Mouse (Mus musculus): ENCODE results near the gene Vegfa. TPM values are rescaled to one million over a fixed set of nuclear protein-coding genes. Genes with fewer than 3 reads are reported as not detected.

Gene Vegfa
- polyA plus RNA-seq, 1 experiment from 2014 or later = 2.1 TPM

DNA sequence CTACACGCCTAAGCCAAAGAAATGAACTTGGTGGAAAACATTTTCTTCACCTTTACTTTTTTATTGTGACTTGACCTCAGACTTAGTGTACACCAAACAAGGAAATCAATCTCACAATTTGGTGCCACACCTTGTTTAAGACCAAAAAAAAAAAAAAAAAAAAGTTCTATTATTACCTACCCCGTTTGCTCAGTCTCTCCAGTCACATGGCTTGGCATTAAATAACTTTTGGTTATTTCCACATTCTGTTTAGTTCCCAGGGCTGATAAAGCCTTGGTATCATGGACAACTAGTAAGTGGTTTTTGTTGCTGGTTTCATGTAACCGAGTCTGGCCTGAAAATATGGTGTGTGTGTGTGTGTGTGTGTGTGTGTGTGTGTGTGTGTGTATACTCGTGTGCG, 12.8 kb upstream of the Vegfa start:
- Histone ChIP-seq H3K27ac (replicated peaks) (no peak overlapping the region), H3K27me3 (replicated peaks; ENCODE audit: low read depth, poor library complexity, severe bottlenecking) (no peaks in the 10 kb centered on the region), H3K36me3 (replicated peaks) (no peaks in the 10 kb centered on the region), H3K9me3 (peaks cover 6% of the 10 kb centered on the region), H3K4me1 (peaks cover 16% of the 10 kb centered on the region), H3K4me3 (no peak overlapping the region)
- DNase-seq (ENCODE audit: low spot score) = no peak
- 90% methylated on average over 5 of the region's 5 CpGs for WGBS

DNA sequence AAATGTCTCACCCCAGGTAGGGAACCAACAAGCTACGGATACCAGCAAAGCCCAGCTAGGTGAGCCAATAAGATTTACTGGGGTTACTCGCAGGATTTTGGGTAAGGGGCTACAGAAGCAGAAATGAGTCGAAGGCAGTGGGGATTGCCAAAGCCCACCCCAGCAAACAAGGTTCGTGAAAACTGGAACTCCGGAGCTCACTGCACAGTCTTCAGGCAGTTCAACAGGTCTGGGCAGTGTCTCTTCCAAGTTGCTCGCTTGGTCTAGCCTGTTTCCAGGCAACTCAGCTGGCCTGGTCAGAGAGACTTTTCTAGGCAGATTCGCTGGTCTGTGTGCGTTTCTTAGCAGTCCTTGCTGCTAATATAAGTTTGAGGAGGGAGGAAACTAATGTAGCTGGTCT, 10.0 kb upstream of the Vegfa start:
- Histone ChIP-seq H3K9me3 (no peaks in the 10 kb centered on the region), H3K27me3 (replicated peaks; ENCODE audit: low read depth, poor library complexity, severe bottlenecking) (0 out of 2 replicates have a peak, but pooled peaks cover 4% of the 10 kb centered on the region), H3K4me3 (no peak overlapping the region), H3K27ac (replicated peaks) (no peak overlapping the region; the same call in 1 of the 2 replicates), H3K36me3 (replicated peaks) (no peaks in the 10 kb centered on the region), H3K4me1 (peaks cover 7% of the 10 kb centered on the region)
- WGBS = 86% methylated on average over 8 of the region's 8 CpGs
- no peak for DNase-seq (ENCODE audit: low spot score)

DNA sequence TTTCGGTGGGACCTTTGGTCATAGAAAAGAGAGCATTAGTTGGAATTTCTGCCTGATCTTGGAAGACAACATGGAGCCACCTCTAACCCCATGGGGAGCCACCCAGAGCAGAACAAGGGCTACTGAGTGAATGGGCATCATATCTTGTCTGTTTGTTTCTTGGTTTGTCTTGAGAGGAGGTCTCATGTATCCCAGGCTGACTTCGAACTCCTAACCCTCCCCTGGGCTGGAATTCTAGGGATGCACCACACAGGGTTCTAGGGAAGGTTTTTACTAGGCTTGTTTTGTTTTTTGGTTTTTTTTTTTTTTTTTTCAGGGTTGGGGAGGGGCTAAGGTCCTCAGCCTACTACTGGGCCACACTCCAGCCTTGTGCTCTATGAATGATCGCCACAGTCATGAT, 9.5 kb upstream of the Vegfa start:
- Histone ChIP-seq H3K4me3 (no peak overlapping the region), H3K27me3 (replicated peaks; ENCODE audit: low read depth, poor library complexity, severe bottlenecking) (0 out of 2 replicates have a peak, but pooled peaks cover 4% of the 10 kb centered on the region), H3K36me3 (replicated peaks) (no peaks in the 10 kb centered on the region), H3K4me1 (peaks cover 7% of the 10 kb centered on the region), H3K27ac (replicated peaks) (no peak overlapping the region), H3K9me3 (no peaks in the 10 kb centered on the region)
- 91% methylated on average over 3 of the region's 3 CpGs for WGBS
- no peak for DNase-seq (ENCODE audit: low spot score)

DNA sequence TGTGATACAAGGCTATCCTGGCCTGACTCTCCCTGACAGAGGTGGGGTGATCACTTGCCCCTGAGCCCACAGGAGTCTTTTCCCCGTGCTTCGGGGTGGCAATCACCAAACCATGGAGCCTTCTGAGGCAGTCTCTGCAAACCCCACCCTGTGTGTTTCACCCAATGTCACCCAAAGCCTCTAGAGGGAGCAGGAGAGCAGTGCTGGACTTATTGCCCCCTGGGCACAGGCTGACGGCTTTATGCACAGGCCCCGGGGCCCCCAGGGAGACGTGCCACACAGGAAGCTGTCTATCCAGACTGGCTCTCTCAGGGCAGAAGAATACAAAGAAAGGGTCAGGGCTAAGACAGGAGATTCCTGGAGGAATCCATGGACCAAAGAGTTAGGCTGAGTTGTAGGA, 9.1 kb upstream of the Vegfa start:
- no peak overlapping the region for H3K4me3 ChIP-seq
- 0 out of 2 replicates have a peak, but pooled peaks cover 4% of the 10 kb centered on the region for H3K27me3 ChIP-seq (replicated peaks; ENCODE audit: low read depth, poor library complexity, severe bottlenecking)
- H3K4me1 ChIP-seq = peaks cover 7% of the 10 kb centered on the region
- no peaks in the 10 kb centered on the region for H3K36me3 ChIP-seq (replicated peaks)
- 64% methylated on average over 5 of the region's 5 CpGs for WGBS
- H3K9me3 ChIP-seq = no peaks in the 10 kb centered on the region
- DNase-seq (ENCODE audit: low spot score) = peak; percentile 27
- H3K27ac ChIP-seq (replicated peaks) = no peak overlapping the region

DNA sequence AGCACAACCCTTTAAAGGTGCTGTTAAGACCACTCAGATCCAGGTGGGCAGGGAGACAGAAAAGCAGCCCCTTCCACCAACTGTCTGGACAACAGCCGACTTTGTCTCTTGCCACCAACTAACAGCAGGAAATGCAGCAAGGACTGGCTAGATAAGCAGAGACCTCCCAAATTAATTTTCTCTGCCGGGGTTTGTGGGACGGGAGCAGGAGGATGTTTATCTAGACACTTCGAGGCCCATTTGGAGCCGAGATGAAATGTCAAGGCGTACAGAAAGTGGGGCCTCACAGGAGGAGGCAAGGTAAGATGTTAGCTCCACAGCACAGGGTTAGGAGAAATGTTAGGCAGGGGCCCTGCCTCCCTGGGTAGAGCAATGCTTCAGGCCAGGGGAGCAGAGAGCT, 8.4 kb upstream of the Vegfa start:
- DNase-seq (ENCODE audit: low spot score) = no peak
- peak overlapping the region; percentile 30; the same call in 1 of the 2 replicates for H3K27ac ChIP-seq (replicated peaks)
- WGBS = 56% methylated on average over 6 of the region's 6 CpGs

DNA sequence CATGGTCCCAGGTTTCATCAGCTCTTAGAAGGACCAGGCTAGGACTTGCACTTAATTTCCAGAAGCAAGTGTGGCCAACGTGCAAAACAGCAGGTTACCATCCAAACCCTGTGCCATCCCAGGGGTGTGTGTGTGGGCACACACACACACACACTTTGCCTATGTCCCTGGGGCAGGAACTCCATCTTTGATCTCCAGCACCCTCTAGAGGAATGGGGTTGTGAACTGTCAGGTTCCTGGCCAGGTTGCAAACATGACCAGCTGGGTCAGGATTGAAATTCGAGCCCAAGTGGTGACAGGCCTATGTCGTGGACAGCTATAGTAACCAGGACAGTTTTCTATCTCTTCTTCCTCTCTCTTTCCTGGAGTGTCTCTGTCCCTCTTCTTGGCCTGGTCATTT, 6.7 kb upstream of the Vegfa start:
- Histone ChIP-seq H3K27ac (replicated peaks) (no peak overlapping the region), H3K4me1 (peaks cover 11% of the 10 kb centered on the region)
- 40% methylated on average over 3 of the region's 3 CpGs for WGBS

More for the DNA sequence above, 8.4 kb upstream of the Vegfa start:
- Histone ChIP-seq H3K4me1 (peaks cover 7% of the 10 kb centered on the region), H3K27me3 (replicated peaks; ENCODE audit: low read depth, poor library complexity, severe bottlenecking) (0 out of 2 replicates have a peak, but pooled peaks cover 6% of the 10 kb centered on the region), H3K9me3 (no peaks in the 10 kb centered on the region), H3K4me3 (no peak overlapping the region), H3K36me3 (replicated peaks) (no peaks in the 10 kb centered on the region)

DNA sequence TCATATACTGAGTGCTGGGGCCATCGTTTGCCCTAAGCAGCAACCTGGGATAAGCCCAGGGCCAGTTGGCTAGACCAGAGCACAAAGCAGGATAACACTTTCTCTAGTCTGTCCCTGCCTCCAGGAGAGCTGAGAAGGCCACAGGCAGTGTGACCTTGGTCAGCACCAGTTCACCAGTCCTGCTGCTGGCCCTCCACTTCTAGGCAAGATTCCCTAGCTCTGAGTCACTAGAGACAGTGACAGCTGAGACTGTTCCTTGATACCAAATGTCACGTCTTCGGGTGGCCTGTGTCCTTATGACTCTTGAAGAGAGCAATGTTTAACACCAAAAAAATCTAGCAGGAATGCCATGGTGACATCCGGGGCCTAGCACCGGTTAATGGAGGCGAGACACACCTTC, 4.2 kb upstream of the Vegfa start:
- DNase-seq (ENCODE audit: low spot score) = no peak
- 90% methylated on average over 6 of the region's 6 CpGs for WGBS
- Histone ChIP-seq H3K9me3 (no peaks in the 10 kb centered on the region), H3K36me3 (replicated peaks) (no peaks in the 10 kb centered on the region), H3K27me3 (replicated peaks; ENCODE audit: low read depth, poor library complexity, severe bottlenecking) (peaks cover 30% of the 10 kb centered on the region), H3K27ac (replicated peaks) (no peak overlapping the region), H3K4me1 (peaks cover 29% of the 10 kb centered on the region), H3K4me3 (no peak overlapping the region)

More for the DNA sequence above, 6.7 kb upstream of the Vegfa start:
- peaks cover 22% of the 10 kb centered on the region; the same call in 1 of the 2 replicates for H3K27me3 ChIP-seq (replicated peaks; ENCODE audit: low read depth, poor library complexity, severe bottlenecking)
- H3K36me3 ChIP-seq (replicated peaks) = no peaks in the 10 kb centered on the region
- no peaks in the 10 kb centered on the region for H3K9me3 ChIP-seq
- no peak overlapping the region for H3K4me3 ChIP-seq
- DNase-seq (ENCODE audit: low spot score) = no peak

DNA sequence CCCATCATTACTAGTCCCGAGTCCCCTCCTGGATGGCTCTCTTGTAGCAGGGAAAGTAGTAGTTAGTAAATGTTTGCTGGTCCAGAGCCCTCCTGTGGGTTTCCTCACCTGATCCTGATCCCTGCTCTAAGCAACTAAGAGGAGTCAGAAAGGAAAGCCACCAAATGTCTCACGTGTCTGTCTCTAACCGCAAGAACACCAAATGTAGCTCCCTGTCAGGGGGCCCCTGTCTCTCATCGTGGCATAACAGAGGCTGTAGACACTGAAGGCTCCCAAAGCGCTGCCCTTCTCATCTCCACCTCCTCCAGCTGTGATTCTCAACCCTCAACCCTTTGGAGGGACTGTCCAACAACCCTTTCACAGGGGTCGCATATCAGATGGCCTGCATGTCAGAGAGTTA, 1.9 kb upstream of the Vegfa start:
- H3K27ac ChIP-seq (replicated peaks) = peak overlapping the region; percentile 48
- peaks cover 30% of the 10 kb centered on the region for H3K27me3 ChIP-seq (replicated peaks; ENCODE audit: low read depth, poor library complexity, severe bottlenecking)
- 64% methylated on average over 6 of the region's 6 CpGs for WGBS
- DNase-seq (ENCODE audit: low spot score) = no peak
- H3K9me3 ChIP-seq = no peaks in the 10 kb centered on the region
- no peaks in the 10 kb centered on the region for H3K36me3 ChIP-seq (replicated peaks)
- H3K4me1 ChIP-seq = peaks cover 33% of the 10 kb centered on the region
- H3K4me3 ChIP-seq = no peak overlapping the region

DNA sequence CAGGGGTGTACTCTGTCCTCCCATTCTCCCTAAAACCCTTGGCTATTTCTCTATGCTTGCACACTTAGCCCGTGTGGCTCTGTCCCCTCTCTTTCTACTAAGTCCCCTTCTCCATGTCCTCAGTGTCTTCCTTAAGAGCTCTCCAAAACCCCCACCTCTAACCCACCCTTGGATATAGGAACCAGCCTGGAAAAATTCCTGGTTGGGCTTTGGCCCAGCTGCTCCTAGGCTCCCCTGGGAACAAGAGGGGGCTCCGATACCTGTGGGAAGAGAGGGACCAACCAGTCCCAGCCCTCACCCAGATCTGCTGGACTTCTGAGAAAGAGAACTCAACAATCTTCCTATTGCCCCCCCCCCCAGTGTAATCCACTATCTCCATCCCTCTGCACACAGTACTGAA, 1.4 kb upstream of the Vegfa start:
- H3K4me1 ChIP-seq = peaks cover 38% of the 10 kb centered on the region
- H3K27ac ChIP-seq (replicated peaks) = peak overlapping the region; percentile 48
- WGBS = 39% methylated on average over 2 of the region's 2 CpGs
- 0 out of 2 replicates have a peak overlapping the region, but pooled peaks have one; percentile 83 for H3K4me3 ChIP-seq
- no peaks in the 10 kb centered on the region for H3K36me3 ChIP-seq (replicated peaks)
- H3K9me3 ChIP-seq = no peaks in the 10 kb centered on the region
- H3K27me3 ChIP-seq (replicated peaks; ENCODE audit: low read depth, poor library complexity, severe bottlenecking) = peaks cover 30% of the 10 kb centered on the region
- DNase-seq (ENCODE audit: low spot score) = no peak

DNA sequence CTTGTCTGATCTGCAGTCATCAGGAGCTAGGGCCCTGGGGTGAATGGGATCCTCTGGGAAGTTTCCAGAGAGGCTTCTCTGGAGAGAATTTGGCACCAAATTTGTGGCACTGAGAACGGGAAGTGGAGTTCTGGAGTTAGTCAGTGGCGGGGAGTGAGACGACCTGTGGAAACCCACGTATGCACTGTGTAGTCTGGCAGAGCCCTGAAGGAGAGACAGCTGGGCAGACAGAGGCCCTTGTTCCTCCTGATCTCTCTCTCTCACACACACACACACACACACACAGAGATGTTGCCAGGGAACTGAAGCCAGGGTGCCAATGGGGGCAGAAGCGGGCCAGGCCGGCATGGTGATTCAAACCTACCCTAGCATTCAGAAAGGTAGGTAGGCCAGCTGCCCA, 953 bp upstream of the Vegfa start:
- Histone ChIP-seq H3K9me3 (no peaks in the 10 kb centered on the region), H3K36me3 (replicated peaks) (0 out of 2 replicates have a peak, but pooled peaks cover under 1% of the 10 kb centered on the region), H3K4me1 (peaks cover 43% of the 10 kb centered on the region), H3K4me3 (peak overlapping the region; percentile 83), H3K27me3 (replicated peaks; ENCODE audit: low read depth, poor library complexity, severe bottlenecking) (peaks cover 26% of the 10 kb centered on the region), H3K27ac (replicated peaks) (peak overlapping the region; percentile 98; the same call in 1 of the 2 replicates)
- 53% methylated on average over 6 of the region's 6 CpGs for WGBS
- DNase-seq (ENCODE audit: low spot score) = no peak

DNA sequence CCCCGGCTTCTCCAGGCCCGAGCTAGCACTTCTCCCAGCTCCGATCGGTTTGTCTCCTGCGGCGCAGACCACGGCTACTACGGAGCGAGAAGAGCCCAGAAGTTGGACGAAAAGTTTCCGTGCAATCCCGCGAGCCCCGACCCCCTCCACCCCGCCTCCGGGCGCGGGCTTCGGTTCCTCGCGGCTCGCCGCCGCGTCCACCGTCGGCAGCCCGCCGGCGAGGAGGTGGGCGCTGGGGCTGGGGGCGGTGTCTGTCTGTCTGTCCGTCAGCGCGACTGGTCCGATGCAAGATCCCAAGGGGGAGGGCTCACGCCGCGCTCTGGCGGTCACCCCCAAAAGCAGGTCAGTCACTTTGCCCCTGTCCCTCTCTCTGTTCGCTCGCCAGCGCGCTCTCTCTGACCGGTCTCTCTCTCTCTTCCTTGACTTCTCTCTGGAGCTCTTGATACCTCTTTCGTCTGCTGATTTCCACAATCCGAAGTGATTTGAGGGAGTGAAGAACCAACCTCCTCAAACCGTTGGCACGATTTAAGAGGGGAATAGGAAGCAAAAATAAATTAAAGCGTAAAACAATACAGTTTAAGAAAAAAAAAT, 453 bp downstream of the Vegfa start:
- WGBS = 0% methylated on average over 50 of the region's 50 CpGs
- H3K36me3 ChIP-seq (replicated peaks) = peaks cover 12% of the 10 kb centered on the region
- no peaks in the 10 kb centered on the region for H3K9me3 ChIP-seq
- peaks cover 26% of the 10 kb centered on the region for H3K27me3 ChIP-seq (replicated peaks; ENCODE audit: low read depth, poor library complexity, severe bottlenecking)
- peaks cover 57% of the 10 kb centered on the region for H3K4me1 ChIP-seq
- H3K27ac ChIP-seq (replicated peaks) = peak overlapping the region; percentile 98
- peak overlapping the region; percentile 83 for H3K4me3 ChIP-seq
- DNase-seq (ENCODE audit: low spot score) = peak; percentile 80

DNA sequence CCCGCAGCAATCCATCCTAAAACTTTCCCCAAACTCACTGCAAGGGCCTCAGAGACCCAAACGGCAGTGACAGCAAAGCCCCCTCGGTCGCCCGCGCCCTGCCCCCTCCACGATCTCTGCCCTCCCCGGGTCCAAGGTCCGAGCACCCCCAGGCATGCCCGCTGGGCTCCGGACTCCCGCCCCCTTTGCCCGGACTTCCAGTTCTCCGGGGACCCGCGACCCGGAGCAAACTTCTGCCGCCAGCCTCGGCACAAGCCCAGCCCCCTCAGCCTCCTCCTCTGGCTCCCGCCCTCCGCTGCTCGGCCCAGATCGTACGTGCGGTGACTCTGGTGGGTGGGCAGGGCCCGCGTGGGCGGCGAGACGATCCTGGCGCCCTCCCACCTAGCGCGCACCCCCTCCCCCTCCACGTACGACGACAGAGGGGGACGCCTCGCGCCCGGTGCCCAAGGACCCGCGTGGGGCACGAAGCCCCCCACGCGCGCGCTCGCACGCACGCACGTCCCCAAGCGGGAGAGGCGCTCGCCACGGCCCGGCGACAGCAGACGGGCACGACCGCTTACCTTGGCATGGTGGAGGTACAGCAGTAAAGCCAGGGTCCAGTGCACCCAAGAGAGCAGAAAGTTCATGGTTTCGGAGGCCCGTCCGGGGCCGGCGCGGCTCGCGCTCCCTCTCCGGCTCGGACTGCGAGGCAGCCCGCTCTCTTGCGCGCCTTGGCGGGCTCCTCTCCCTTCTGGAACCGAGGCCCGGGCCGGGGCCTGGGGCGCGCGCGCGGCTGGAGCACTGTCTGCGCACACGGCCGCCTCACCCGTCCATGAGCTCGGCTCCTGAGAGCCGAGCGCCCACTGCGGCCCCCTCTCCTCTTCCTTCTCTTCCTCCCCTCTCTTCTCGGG, 1.2 kb downstream of the Vegfa start:
- H3K4me3 ChIP-seq = peak overlapping the region; percentile 83
- under 1% methylated on average over 92 of the region's 92 CpGs for WGBS
- peak; percentile 80 for DNase-seq (ENCODE audit: low spot score)
- H3K4me1 ChIP-seq = peaks cover 64% of the 10 kb centered on the region
- peak overlapping the region; percentile 98 for H3K27ac ChIP-seq (replicated peaks)
- peaks cover 26% of the 10 kb centered on the region for H3K27me3 ChIP-seq (replicated peaks; ENCODE audit: low read depth, poor library complexity, severe bottlenecking)
- H3K36me3 ChIP-seq (replicated peaks) = peaks cover 19% of the 10 kb centered on the region
- no peaks in the 10 kb centered on the region for H3K9me3 ChIP-seq

Data from embryonic facial prominence, embryonic 10.5 days (tissue).